Mouse (Mus musculus) megakaryocyte, embryonic 14.5 days (primary cell): ENCODE measurements at regions not wholly inside any gene's neighbourhood (a gene's known extent, or its start where the extent isn't known, plus 50 kb on each side); places are given as distances from the start of the nearest gene placed in this dataset.

Experiments
- FLI1 ChIP-seq: IDR thresholded peaks from 2 replicates; pipeline ENCODE4 v1.6.1; 2012; ENCODE audit warnings: low read length, inconsistent platforms, mixed read lengths
- GATA1 ChIP-seq: IDR thresholded peaks from 3 replicates; pipeline ENCODE4 v1.6.1; 2012; ENCODE audit warnings: mixed read lengths, low read length, inconsistent platforms, borderline replicate concordance

GRCm38 (mm10) chr12:54264893-54265835 is 61.5 kb upstream of the Egln3 start:
- TF ChIP-seq GATA1 (no peak), FLI1 (no peak)
